Mouse (Mus musculus) kidney, adult 2 months (tissue): ENCODE data around the gene Sox5. TPM values are rescaled to one million over a fixed set of nuclear protein-coding genes. Genes with fewer than 3 reads are reported as not detected.

ENCODE experiments used
- DNase-seq: peaks from one replicate; pipeline ENCODE4 v3.0.0; 2021
- H3K27ac ChIP-seq: fragments of 200-500 bp; 2 replicates; pipeline ENCODE4 v1.5.1; 2012; ENCODE audit warnings: low read depth, low read length, control low read depth, inconsistent platforms; ENCODE audit not compliant: insufficient read depth
- H3K27me3 ChIP-seq: fragments of 200-500 bp; replicated peaks from 2 replicates; pipeline ENCODE4 v1.6.1; 2012; ENCODE audit warnings: mild to moderate bottlenecking, moderate library complexity, low read length, inconsistent platforms; ENCODE audit not compliant: control insufficient read depth, insufficient read depth
- H3K36me3 ChIP-seq: fragments of 200-500 bp; 2 replicates; pipeline ENCODE4 v1.6.1; 2012; ENCODE audit warnings: mild to moderate bottlenecking, moderate library complexity, low read length, inconsistent platforms; ENCODE audit not compliant: control insufficient read depth, insufficient read depth
- H3K4me1 ChIP-seq: fragments of 200-500 bp; 2 replicates; pipeline ENCODE4 v1.6.1; 2011; ENCODE audit warnings: low read length; ENCODE audit not compliant: control insufficient read depth, insufficient read depth
- H3K4me3 ChIP-seq: fragments of 200-500 bp; 2 replicates; pipeline ENCODE4 v1.5.1; 2011; ENCODE audit warnings: mild to moderate bottlenecking, low read depth, low read length, control low read depth; ENCODE audit not compliant: insufficient read depth
- CTCF ChIP-seq: fragments of 200-500 bp; conservative IDR thresholded peaks from 2 replicates; pipeline ENCODE4 v1.5.1; 2011; ENCODE audit warnings: low read depth, mild to moderate bottlenecking, control low read depth, low read length, moderate library complexity, mixed read lengths; ENCODE audit not compliant: insufficient read depth, insufficient read length
- POLR2A ChIP-seq: fragments of 200-500 bp; IDR thresholded peaks from one replicate; pipeline ENCODE4 v1.6.1; 2011; ENCODE audit warnings: low read depth, low read length, control low read depth
- WGBS: fragments of 180-500 bp; shearing (Covaris S2); methylation state at CpG from one replicate; pipeline ENCODE4 v1.1.7; 2018; 5-methylcytosine and 5-hydroxymethylcytosine counted together
- polyA plus RNA-seq: library from polyadenylated mRNA; depleted of rRNA; stranded (reverse); fragments of >200 nt; gene quantifications from 2 replicates; pipeline ENCODE4 v1.2.3, GENCODE M21; 2012

Sox5 gene
- polyA plus RNA-seq, 1 experiment: 2.9 TPM

GRCm38 (mm10) chr6:144815542-144815941 lies 33.8 kb upstream of the Sox5 start:
- DNase-seq: no peak
- Histone ChIP-seq H3K27ac (no peak overlapping the region), H3K4me3 (no peak overlapping the region), H3K27me3 (no peaks in the 10 kb centered on the region), H3K36me3 (no peaks in the 10 kb centered on the region), H3K4me1 (no peaks in the 10 kb centered on the region; the same call in 1 of the 2 replicates)
- TF ChIP-seq CTCF: no peak
- no peak for TF ChIP-seq POLR2A
- 33% methylated on average over 5 of the region's 5 CpGs for WGBS

DNA sequence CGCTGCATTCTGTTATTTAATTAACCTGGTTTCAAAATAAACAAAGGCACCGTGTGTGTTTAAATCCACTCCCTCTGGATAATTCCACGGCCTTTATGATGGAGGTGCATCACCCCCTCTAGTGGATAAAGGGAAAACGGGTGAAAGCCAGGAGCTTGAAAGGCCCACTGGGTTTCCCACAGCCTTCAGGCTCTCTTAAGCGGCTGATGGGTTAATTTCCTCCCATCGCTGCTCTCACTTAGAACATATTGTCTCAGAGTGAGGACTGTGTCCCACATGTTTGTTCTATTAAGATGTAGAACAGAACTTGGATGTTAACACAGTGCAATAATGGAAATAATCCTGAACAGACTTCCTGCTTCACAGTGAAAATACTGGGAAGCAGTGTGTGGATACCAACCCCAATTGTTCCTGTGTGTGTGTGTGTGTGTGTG lies 33.2 kb upstream of the Sox5 start:
- no peaks in the 10 kb centered on the region; the same call in 1 of the 2 replicates for H3K4me1 ChIP-seq
- no peak overlapping the region for H3K4me3 ChIP-seq
- peak; percentile 57 for DNase-seq
- no peaks in the 10 kb centered on the region for H3K27me3 ChIP-seq
- TF ChIP-seq POLR2A (no peak), CTCF (peak; percentile 55)
- WGBS: 10% methylated on average over 6 of the region's 6 CpGs
- no peak overlapping the region for H3K27ac ChIP-seq
- no peaks in the 10 kb centered on the region for H3K36me3 ChIP-seq

DNA sequence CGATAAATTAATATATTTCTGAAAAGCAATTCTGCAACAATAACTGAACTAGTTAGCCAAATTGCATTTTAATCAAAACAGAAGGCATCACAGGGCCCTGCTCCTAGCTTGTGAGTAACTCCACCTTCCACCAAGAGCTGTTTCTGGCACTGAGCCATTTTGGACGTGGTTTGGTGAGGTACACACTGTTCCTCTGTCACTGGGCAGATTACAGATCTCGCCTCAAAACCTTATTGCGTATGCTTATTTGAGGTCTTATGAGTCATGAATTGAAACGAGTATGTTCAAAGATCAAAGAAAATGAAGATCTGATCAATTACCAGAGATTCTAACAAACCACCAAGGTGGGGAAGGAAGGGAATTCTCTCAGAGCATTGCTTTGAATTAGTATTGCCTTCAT lies 22.5 kb upstream of the Sox5 start:
- Histone ChIP-seq H3K36me3 (no peaks in the 10 kb centered on the region), H3K27me3 (no peaks in the 10 kb centered on the region), H3K4me1 (no peaks in the 10 kb centered on the region), H3K4me3 (no peak overlapping the region), H3K27ac (no peak overlapping the region)
- 82% methylated on average over 5 of the region's 5 CpGs for WGBS
- TF ChIP-seq POLR2A: no peak
- DNase-seq: no peak

DNA sequence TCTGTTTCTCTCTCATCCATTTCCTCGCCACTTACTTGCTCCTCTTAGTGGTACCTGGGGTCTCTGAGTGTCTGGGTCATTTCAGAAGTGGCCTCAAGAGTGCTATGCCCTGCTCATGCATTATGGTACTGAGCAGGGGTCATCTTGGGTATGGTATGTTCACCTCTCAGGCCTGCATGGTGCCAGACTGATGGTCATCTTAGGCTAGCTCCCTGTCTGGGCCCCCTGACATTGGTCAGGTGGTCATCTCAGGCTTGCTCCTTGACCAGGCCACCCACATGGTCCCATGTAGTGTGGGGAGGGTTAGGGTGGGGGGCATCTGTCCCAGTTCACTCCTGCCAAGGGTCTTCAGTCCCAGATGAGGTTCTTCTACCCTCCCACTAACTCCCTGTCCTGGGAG lies 21.3 kb upstream of the Sox5 start:
- no peak for TF ChIP-seq CTCF
- no peak for TF ChIP-seq POLR2A
- 92% methylated on average over 1 of the region's 1 CpGs for WGBS
- Histone ChIP-seq H3K36me3 (no peaks in the 10 kb centered on the region), H3K27ac (no peak overlapping the region), H3K27me3 (no peaks in the 10 kb centered on the region), H3K4me3 (no peak overlapping the region), H3K4me1 (no peaks in the 10 kb centered on the region)
- no peak for DNase-seq

DNA sequence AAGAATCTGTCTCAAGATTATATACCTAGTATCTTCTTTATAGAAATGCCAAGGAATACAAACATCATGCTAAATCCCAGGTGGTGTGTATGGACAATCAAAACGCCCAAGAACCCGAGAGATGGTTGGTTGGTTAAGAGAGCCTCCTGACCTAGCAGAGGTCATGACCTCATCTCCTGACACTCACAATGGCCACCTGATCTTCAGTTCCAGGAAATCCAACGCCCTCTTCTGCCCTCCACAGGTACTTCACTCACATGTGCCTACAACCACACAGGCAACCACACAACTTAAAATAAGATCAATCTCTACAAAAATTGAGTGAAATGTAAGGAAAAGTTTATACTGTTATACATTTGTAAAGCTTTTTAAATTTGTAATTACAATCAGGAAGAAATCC lies 12.6 kb upstream of the Sox5 start:
- Histone ChIP-seq H3K36me3 (no peaks in the 10 kb centered on the region), H3K27me3 (no peaks in the 10 kb centered on the region), H3K4me1 (no peaks in the 10 kb centered on the region), H3K27ac (no peak overlapping the region), H3K4me3 (no peak overlapping the region)
- WGBS: 74% methylated on average over 3 of the region's 3 CpGs
- TF ChIP-seq POLR2A (no peak), CTCF (no peak)
- DNase-seq: no peak

- 93% methylated on average over 8 of the region's 8 CpGs for WGBS
- no peak overlapping the region for H3K4me3 ChIP-seq
- no peaks in the 10 kb centered on the region for H3K4me1 ChIP-seq
- TF ChIP-seq CTCF (no peak), POLR2A (no peak)
- no peak for DNase-seq
- no peak overlapping the region for H3K27ac ChIP-seq
- H3K36me3 ChIP-seq: no peaks in the 10 kb centered on the region
- no peaks in the 10 kb centered on the region for H3K27me3 ChIP-seq
Measured at GRCm38 (mm10) chr6:144792871-144793270, 11.1 kb upstream of the Sox5 start.

DNA sequence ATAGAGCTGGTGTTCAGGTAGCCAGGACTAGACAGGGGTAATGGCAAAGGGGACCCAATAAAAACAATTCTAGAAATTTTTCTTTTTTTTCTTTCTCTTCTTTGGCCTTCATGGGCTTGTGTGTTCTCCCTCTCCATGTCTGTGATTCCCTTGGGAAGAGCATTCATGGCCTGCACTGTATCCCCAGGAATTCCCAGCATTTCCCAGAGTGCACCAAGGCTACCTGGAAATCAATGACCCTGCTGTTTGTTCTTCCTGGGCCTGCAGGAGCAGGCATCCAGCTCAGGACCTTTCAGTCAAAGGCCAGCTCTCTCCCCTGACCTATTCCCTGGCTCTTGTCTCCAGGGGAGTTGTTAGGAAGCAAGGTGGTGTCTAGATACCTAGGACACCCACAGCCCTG lies 1.5 kb upstream of the Sox5 start:
- no peak overlapping the region for H3K27ac ChIP-seq
- TF ChIP-seq POLR2A (no peak), CTCF (no peak)
- no peak overlapping the region for H3K4me3 ChIP-seq
- no peaks in the 10 kb centered on the region for H3K4me1 ChIP-seq
- no peaks in the 10 kb centered on the region for H3K36me3 ChIP-seq
- no peak for DNase-seq
- no peaks in the 10 kb centered on the region for H3K27me3 ChIP-seq

DNA sequence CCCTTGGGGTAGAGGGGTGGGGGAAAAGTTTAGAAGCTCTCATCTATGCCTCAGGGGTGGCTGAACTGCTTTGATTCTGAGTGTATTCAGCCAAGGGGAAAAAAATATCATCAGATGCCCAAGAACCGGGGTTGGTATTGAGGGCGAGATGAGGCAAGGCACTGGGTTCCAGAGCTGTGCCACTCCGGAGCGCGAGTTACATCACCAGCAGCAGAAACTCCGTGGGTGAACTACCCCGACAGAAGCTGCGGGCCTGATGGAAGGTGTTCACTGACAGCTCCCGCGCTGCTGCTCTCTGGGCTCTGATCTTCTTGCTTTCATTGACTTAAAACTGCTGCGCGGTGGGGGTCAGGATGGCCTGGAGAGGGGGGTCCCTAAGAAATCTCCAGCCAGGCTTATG lies 1.1 kb upstream of the Sox5 start:
- no peak for DNase-seq
- H3K4me3 ChIP-seq: no peak overlapping the region
- 53% methylated on average over 12 of the region's 12 CpGs for WGBS
- H3K4me1 ChIP-seq: no peaks in the 10 kb centered on the region
- no peaks in the 10 kb centered on the region for H3K27me3 ChIP-seq
- H3K36me3 ChIP-seq: no peaks in the 10 kb centered on the region
- no peak for TF ChIP-seq CTCF
- no peak for TF ChIP-seq POLR2A
- no peak overlapping the region for H3K27ac ChIP-seq
